Mouse (Mus musculus): ENCODE measurements around the gene Nkx2-5. TPM values are rescaled to one million over a fixed set of nuclear protein-coding genes. Genes with fewer than 3 reads are reported as not detected.

The Nkx2-5 gene
- polyA plus RNA-seq, 1 experiment from 2014 or later: 0.39 TPM

GRCm38 (mm10) chr17:26834302-26834965 lies 10.4 kb downstream of the Nkx2-5 start:
- Histone ChIP-seq H3K27me3 (peaks cover 87% of the 10 kb centered on the region), H3K4me1 (peaks cover 12% of the 10 kb centered on the region), H3K4me2 (no peak overlapping the region), H3K27ac (no peak overlapping the region), H3K36me3 (no peaks in the 10 kb centered on the region), H3K9ac (no peak overlapping the region), H3K4me3 (no peak overlapping the region), H3K9me3 (peaks cover 7% of the 10 kb centered on the region; the same call in 1 of the 2 replicates)
- 72% methylated on average over 5 of the region's 5 CpGs for WGBS
- ATAC-seq (ENCODE audit: insufficient number of reproducible peaks, insufficient read depth, low FRiP score, low TSS enrichment, low read depth): no peak

DNA sequence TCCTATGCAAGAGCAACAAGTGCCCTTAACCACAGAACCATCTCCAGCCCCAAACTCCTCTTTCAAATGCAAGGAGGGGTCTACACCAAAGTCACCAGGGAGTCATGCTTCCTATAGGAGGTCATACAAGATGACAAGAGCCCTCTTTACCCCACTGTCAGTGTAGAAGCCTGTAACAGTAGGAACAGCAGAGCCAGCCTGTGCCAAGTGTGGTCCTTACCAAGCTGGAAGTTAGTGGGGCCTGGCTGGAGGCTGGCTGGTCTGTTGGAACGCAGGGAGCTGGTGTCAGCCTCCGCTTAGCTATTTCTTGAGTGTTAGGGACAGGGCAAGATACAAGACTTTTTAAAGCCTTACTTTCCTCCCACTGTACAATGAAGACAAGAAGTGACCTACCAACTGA lies 11.0 kb downstream of the Nkx2-5 start:
- peaks cover 5% of the 10 kb centered on the region for H3K4me1 ChIP-seq
- no peak overlapping the region for H3K27ac ChIP-seq
- H3K36me3 ChIP-seq: no peaks in the 10 kb centered on the region
- no peak for ATAC-seq (ENCODE audit: insufficient number of reproducible peaks, insufficient read depth, low FRiP score, low TSS enrichment, low read depth)
- H3K9ac ChIP-seq: no peak overlapping the region
- no peak overlapping the region for H3K4me3 ChIP-seq
- H3K27me3 ChIP-seq: peaks cover 87% of the 10 kb centered on the region
- H3K9me3 ChIP-seq: peaks cover 7% of the 10 kb centered on the region; the same call in 1 of the 2 replicates
- WGBS: 82% methylated on average over 2 of the region's 2 CpGs
- H3K4me2 ChIP-seq: no peak overlapping the region

DNA sequence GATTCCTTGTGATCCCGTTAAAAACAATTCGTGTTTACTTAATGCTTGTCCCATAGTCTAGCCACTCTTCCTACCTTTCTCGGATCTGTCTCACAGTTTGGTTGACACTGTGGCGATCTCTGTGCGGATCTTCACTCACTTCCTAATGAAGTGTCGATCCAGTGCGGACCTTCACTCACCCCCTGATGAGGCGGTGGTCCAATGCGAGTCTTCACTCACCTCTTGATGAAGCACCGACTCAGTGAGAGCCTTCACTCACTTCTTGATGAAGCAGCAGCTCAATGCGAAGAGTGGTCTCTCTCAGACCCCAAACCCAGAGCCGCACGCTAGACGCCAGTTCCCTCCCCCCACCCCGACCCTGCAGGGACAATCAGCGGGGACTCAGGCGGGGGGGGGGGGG lies 18.7 kb downstream of the Nkx2-5 start:
- ATAC-seq (ENCODE audit: insufficient number of reproducible peaks, insufficient read depth, low FRiP score, low TSS enrichment, low read depth): no peak
- Histone ChIP-seq H3K36me3 (no peaks in the 10 kb centered on the region), H3K27me3 (peaks cover 36% of the 10 kb centered on the region), H3K4me3 (no peak overlapping the region), H3K9ac (no peak overlapping the region), H3K4me1 (no peaks in the 10 kb centered on the region), H3K4me2 (no peak overlapping the region), H3K9me3 (peaks cover 7% of the 10 kb centered on the region; the same call in 1 of the 2 replicates), H3K27ac (no peak overlapping the region)
- whole genome bisulfite sequencing: 77% methylated on average over 16 of the region's 17 CpGs

- H3K9me3 ChIP-seq: no peaks in the 10 kb centered on the region
- H3K4me1 ChIP-seq: no peaks in the 10 kb centered on the region
- no peak overlapping the region for H3K4me3 ChIP-seq
- H3K27me3 ChIP-seq: peaks cover 6% of the 10 kb centered on the region; the same call in 1 of the 2 replicates
- H3K27ac ChIP-seq: no peak overlapping the region
- no peaks in the 10 kb centered on the region for H3K36me3 ChIP-seq
- H3K9ac ChIP-seq: no peak overlapping the region
- no peak overlapping the region for H3K4me2 ChIP-seq
- ATAC-seq (ENCODE audit: insufficient number of reproducible peaks, insufficient read depth, low FRiP score, low TSS enrichment, low read depth): no peak
These were observed 27.0 kb downstream of the Nkx2-5 start for GRCm38 (mm10) chr17:26817776-26818175.

GRCm38 (mm10) chr17:26816810-26817209 lies 28.0 kb downstream of the Nkx2-5 start:
- Histone ChIP-seq H3K27me3 (peaks cover 10% of the 10 kb centered on the region; the same call in 1 of the 2 replicates), H3K9me3 (no peaks in the 10 kb centered on the region), H3K36me3 (no peaks in the 10 kb centered on the region), H3K27ac (no peak overlapping the region), H3K4me3 (no peak overlapping the region), H3K9ac (no peak overlapping the region), H3K4me1 (no peaks in the 10 kb centered on the region), H3K4me2 (no peak overlapping the region)
- no peak for ATAC-seq (ENCODE audit: insufficient number of reproducible peaks, insufficient read depth, low FRiP score, low TSS enrichment, low read depth)
- WGBS: 75% methylated on average over 6 of the region's 6 CpGs

GRCm38 (mm10) chr17:26813497-26813896 lies 31.3 kb downstream of the Nkx2-5 start:
- no peak overlapping the region for H3K4me2 ChIP-seq
- H3K27me3 ChIP-seq: peaks cover 4% of the 10 kb centered on the region; the same call in 1 of the 2 replicates
- WGBS: 81% methylated on average over 9 of the region's 9 CpGs
- no peaks in the 10 kb centered on the region for H3K36me3 ChIP-seq
- H3K4me1 ChIP-seq: no peaks in the 10 kb centered on the region
- H3K27ac ChIP-seq: no peak overlapping the region
- ATAC-seq (ENCODE audit: insufficient number of reproducible peaks, insufficient read depth, low FRiP score, low TSS enrichment, low read depth): no peak
- no peak overlapping the region for H3K9ac ChIP-seq
- no peaks in the 10 kb centered on the region for H3K9me3 ChIP-seq
- H3K4me3 ChIP-seq: no peak overlapping the region

DNA sequence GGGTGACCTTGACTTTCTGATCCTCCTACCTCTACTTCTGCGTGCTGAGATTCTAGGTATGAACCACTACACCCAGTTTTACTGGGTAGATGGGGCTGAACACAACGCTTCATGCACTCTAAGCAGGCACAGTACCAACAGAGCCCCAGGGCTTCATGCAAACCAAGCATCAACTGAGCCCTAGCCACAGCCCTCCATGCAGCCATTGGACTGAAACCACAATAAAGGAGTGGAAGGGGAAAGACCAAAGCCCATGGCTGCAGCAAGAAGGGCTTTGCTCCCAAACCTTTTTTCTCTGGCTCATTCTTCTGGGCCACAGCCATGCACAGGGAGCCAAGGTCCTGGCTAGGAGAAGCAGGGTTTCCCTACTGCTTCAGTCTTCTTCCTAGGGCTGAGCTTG lies 32.2 kb downstream of the Nkx2-5 start:
- no peaks in the 10 kb centered on the region for H3K36me3 ChIP-seq
- H3K9ac ChIP-seq: no peak overlapping the region
- H3K4me3 ChIP-seq: no peak overlapping the region
- no peaks in the 10 kb centered on the region for H3K9me3 ChIP-seq
- peaks cover 4% of the 10 kb centered on the region; the same call in 1 of the 2 replicates for H3K27me3 ChIP-seq
- no peak for ATAC-seq (ENCODE audit: insufficient number of reproducible peaks, insufficient read depth, low FRiP score, low TSS enrichment, low read depth)
- H3K4me1 ChIP-seq: no peaks in the 10 kb centered on the region
- H3K27ac ChIP-seq: no peak overlapping the region
- 70% methylated on average over 2 of the region's 2 CpGs for WGBS
- H3K4me2 ChIP-seq: no peak overlapping the region

GRCm38 (mm10) chr17:26802886-26803285 lies 41.9 kb downstream of the Nkx2-5 start:
- ATAC-seq (ENCODE audit: insufficient number of reproducible peaks, insufficient read depth, low FRiP score, low TSS enrichment, low read depth): no peak
- WGBS: 83% methylated on average over 3 of the region's 3 CpGs
- Histone ChIP-seq H3K27ac (no peak overlapping the region), H3K9me3 (no peaks in the 10 kb centered on the region), H3K9ac (no peak overlapping the region), H3K4me2 (no peak overlapping the region), H3K4me1 (no peaks in the 10 kb centered on the region), H3K36me3 (no peaks in the 10 kb centered on the region), H3K27me3 (no peaks in the 10 kb centered on the region), H3K4me3 (no peak overlapping the region)

GRCm38 (mm10) chr17:26797379-26798128 lies 47.3 kb downstream of the Nkx2-5 start:
- Histone ChIP-seq H3K4me1 (no peaks in the 10 kb centered on the region), H3K4me3 (no peak overlapping the region), H3K27me3 (no peaks in the 10 kb centered on the region), H3K4me2 (no peak overlapping the region), H3K9me3 (no peaks in the 10 kb centered on the region), H3K36me3 (peaks cover 12% of the 10 kb centered on the region), H3K9ac (no peak overlapping the region), H3K27ac (no peak overlapping the region)
- WGBS: 71% methylated on average over 6 of the region's 6 CpGs
- no peak for ATAC-seq (ENCODE audit: insufficient number of reproducible peaks, insufficient read depth, low FRiP score, low TSS enrichment, low read depth)

DNA sequence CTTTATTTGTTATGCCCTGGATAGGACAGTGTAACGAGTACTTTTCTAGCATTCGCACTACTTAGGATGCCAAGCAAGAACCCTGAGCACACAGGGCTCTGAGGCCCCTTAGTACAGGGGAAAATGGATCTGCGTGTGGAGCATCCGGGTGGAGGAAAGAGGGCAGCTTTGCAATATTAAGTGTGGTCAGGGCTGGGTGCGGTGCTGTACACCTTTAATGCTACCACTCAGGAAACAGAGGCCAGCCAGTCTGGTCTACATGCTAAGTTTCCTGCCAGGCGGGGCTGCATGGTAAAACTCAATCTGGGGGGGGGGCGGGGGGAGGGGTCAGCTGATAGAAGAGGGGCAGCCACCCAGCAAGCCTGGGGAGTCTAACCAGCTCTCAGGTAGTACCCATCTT lies 49.4 kb downstream of the Nkx2-5 start:
- Histone ChIP-seq H3K4me2 (no peak overlapping the region), H3K4me1 (no peaks in the 10 kb centered on the region), H3K9me3 (no peaks in the 10 kb centered on the region), H3K27ac (no peak overlapping the region), H3K36me3 (peaks cover 33% of the 10 kb centered on the region), H3K9ac (no peak overlapping the region), H3K4me3 (no peak overlapping the region), H3K27me3 (no peaks in the 10 kb centered on the region)
- ATAC-seq (ENCODE audit: insufficient number of reproducible peaks, insufficient read depth, low FRiP score, low TSS enrichment, low read depth): no peak
- 71% methylated on average over 7 of the region's 7 CpGs for WGBS

GRCm38 (mm10) chr17:26794744-26795143 lies 50.1 kb downstream of the Nkx2-5 start:
- WGBS: 34% methylated on average over 3 of the region's 3 CpGs

More at GRCm38 (mm10) chr17:26794744-26795143, 50.1 kb downstream of the Nkx2-5 start:
- H3K4me2 ChIP-seq: no peak overlapping the region
- no peaks in the 10 kb centered on the region for H3K4me1 ChIP-seq
- H3K36me3 ChIP-seq: peaks cover 40% of the 10 kb centered on the region
- ATAC-seq (ENCODE audit: insufficient number of reproducible peaks, insufficient read depth, low FRiP score, low TSS enrichment, low read depth): no peak
- H3K9me3 ChIP-seq: no peaks in the 10 kb centered on the region
- no peaks in the 10 kb centered on the region for H3K27me3 ChIP-seq
- no peak overlapping the region for H3K4me3 ChIP-seq
- H3K27ac ChIP-seq: no peak overlapping the region
- H3K9ac ChIP-seq: no peak overlapping the region

Data from embryonic facial prominence, embryonic 13.5 days (tissue).